Mouse (Mus musculus) G1E (cell line): ENCODE data around the gene Zfpm1. TPM values are rescaled to one million over a fixed set of nuclear protein-coding genes. Genes with fewer than 3 reads are reported as not detected.

Experiments
- ATAC-seq: 2 replicates; pipeline ENCODE4 v1.8.0; 2016; ENCODE audit warnings: mild to moderate bottlenecking; ENCODE audit not compliant: insufficient number of reproducible peaks, poor library complexity, low FRiP score, severe bottlenecking; ENCODE audit errors: extremely low read depth
- DNase-seq: peaks from one replicate; pipeline ENCODE4 v3.0.0; 2012; ENCODE audit warnings: low spot score
- H3K27me3 ChIP-seq: 2 replicates; pipeline ENCODE4 v1.6.1; 2012; ENCODE audit warnings: mild to moderate bottlenecking, low read length, inconsistent platforms; ENCODE audit not compliant: insufficient read depth
- H3K36me3 ChIP-seq: replicated peaks from 2 replicates; pipeline ENCODE3; 2012; ENCODE audit warnings: mild to moderate bottlenecking, inconsistent platforms
- H3K4me1 ChIP-seq: 2 replicates; pipeline ENCODE4 v1.6.1; 2012; ENCODE audit warnings: low read depth, low read length, inconsistent platforms, mixed read lengths; ENCODE audit not compliant: insufficient read depth
- H3K4me3 ChIP-seq: 2 replicates; pipeline ENCODE4 v1.5.1; 2012; ENCODE audit warnings: low read depth, mild to moderate bottlenecking, inconsistent platforms, low read length, moderate library complexity, mixed read lengths
- H3K9me3 ChIP-seq: replicated peaks from 2 replicates; pipeline ENCODE4 v1.6.1; 2012; ENCODE audit warnings: inconsistent platforms
- CTCF ChIP-seq: IDR thresholded peaks from 2 replicates; pipeline ENCODE4 v1.5.1; 2012; ENCODE audit warnings: low read depth, low read length, inconsistent platforms, mixed read lengths
- GATA1 ChIP-seq: IDR thresholded peaks from 2 replicates; pipeline ENCODE4 v1.6.1; 2012; ENCODE audit warnings: borderline replicate concordance, low read length, inconsistent platforms, mixed read lengths
- GATA2 ChIP-seq: IDR thresholded peaks from 2 replicates; pipeline ENCODE4 v1.6.1; 2012; ENCODE audit warnings: low read depth, low read length, inconsistent platforms, borderline replicate concordance
- POLR2AphosphoS5 ChIP-seq: IDR thresholded peaks from 2 replicates; pipeline ENCODE4 v1.6.1; 2012; ENCODE audit warnings: low read depth, low read length, inconsistent platforms; ENCODE audit not compliant: insufficient replicate concordance
- TAL1 ChIP-seq: conservative IDR thresholded peaks from 2 replicates; pipeline ENCODE4 v1.6.1; 2012; ENCODE audit warnings: low read depth, low read length, inconsistent platforms, mixed read lengths
- polyA plus RNA-seq: library from polyadenylated mRNA; stranded (reverse); fragments of >175 nt; gene quantifications from 2 replicates; pipeline ENCODE4 v1.2.3, GENCODE M21; 2012
- total RNA-seq, 2 experiments: library from RNA; stranded (forward) in 1 of 2; stranded (reverse) in 1 of 2; fragments of 200-1000 nt in 1 of 2; fragments of >200 nt in 1 of 2; fragmentation: Nextera tagmentation in 1 of 2; gene quantifications; 2 replicates each; pipeline ENCODE4 v1.2.3; 2014 to 2017

Gene Zfpm1
- total and polyA plus RNA-seq, 3 experiments, result 54.4 to 1,150 (median 292) TPM

GRCm38 (mm10) chr8:122243310-122243709, 38.6 kb upstream of the Zfpm1 start:
- Histone ChIP-seq H3K27me3 (peaks cover 70% of the 10 kb centered on the region), H3K4me1 (0 out of 2 replicates have a peak, but pooled peaks cover 3% of the 10 kb centered on the region), H3K36me3 (no peaks in the 10 kb centered on the region), H3K9me3 (no peaks in the 10 kb centered on the region), H3K4me3 (no peak overlapping the region)
- DNase-seq (no peak), ATAC-seq (no peak)
- no peak for TF ChIP-seq GATA2
- TF ChIP-seq POLR2AphosphoS5, result no peak
- TF ChIP-seq CTCF, result no peak
- TF ChIP-seq TAL1, result no peak
- no peak for TF ChIP-seq GATA1

DNA sequence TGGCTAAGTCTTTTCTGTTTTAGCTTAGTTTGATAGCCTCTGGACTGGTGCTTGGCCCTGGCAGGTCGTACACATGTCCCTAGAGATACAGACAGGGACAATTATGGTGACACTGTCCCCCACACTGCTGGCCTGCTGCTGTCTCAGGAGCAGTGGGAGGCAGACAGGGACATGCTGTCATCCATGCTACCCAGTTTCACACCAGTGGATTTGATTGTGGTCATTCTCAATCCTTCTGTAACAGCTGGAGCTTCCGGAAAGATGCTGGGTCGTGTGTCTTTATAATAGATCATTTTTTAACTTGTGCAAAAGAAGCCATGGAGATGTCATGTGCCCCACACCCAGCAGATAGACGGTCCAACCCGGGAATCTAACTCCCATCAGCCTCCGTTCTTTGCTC, 36.8 kb upstream of the Zfpm1 start:
- no peaks in the 10 kb centered on the region for H3K9me3 ChIP-seq
- no peak for ATAC-seq
- no peaks in the 10 kb centered on the region for H3K36me3 ChIP-seq
- 0 out of 2 replicates have a peak, but pooled peaks cover 3% of the 10 kb centered on the region for H3K4me1 ChIP-seq
- no peak for DNase-seq
- peaks cover 78% of the 10 kb centered on the region for H3K27me3 ChIP-seq
- no peak for TF ChIP-seq CTCF
- no peak for TF ChIP-seq TAL1
- no peak for TF ChIP-seq GATA2
- no peak for TF ChIP-seq POLR2AphosphoS5
- TF ChIP-seq GATA1, result no peak
- no peak overlapping the region for H3K4me3 ChIP-seq

- no peaks in the 10 kb centered on the region for H3K9me3 ChIP-seq
- H3K36me3 ChIP-seq, result no peaks in the 10 kb centered on the region
- DNase-seq, result no peak
- H3K4me1 ChIP-seq, result 0 out of 2 replicates have a peak, but pooled peaks cover 3% of the 10 kb centered on the region
- H3K27me3 ChIP-seq, result peaks cover 76% of the 10 kb centered on the region
- ATAC-seq, result no peak
- TF ChIP-seq GATA2 (no peak), TAL1 (no peak), CTCF (no peak), POLR2AphosphoS5 (no peak), GATA1 (no peak)
- H3K4me3 ChIP-seq, result no peak overlapping the region
Observed at GRCm38 (mm10) chr8:122246257-122247211, 35.4 kb upstream of the Zfpm1 start.

- DNase-seq, result no peak
- no peak for ATAC-seq
- H3K27me3 ChIP-seq, result peaks cover 86% of the 10 kb centered on the region
- H3K9me3 ChIP-seq, result no peaks in the 10 kb centered on the region
- H3K4me3 ChIP-seq, result no peak overlapping the region
- TF ChIP-seq TAL1, result no peak
- H3K36me3 ChIP-seq, result no peaks in the 10 kb centered on the region
- H3K4me1 ChIP-seq, result no peaks in the 10 kb centered on the region
Observed at GRCm38 (mm10) chr8:122251739-122252138, 30.2 kb upstream of the Zfpm1 start.

- H3K9me3 ChIP-seq, result no peaks in the 10 kb centered on the region
- H3K4me3 ChIP-seq, result no peak overlapping the region
- TF ChIP-seq POLR2AphosphoS5, result no peak
- TF ChIP-seq GATA1, result no peak
- no peak for TF ChIP-seq TAL1
- H3K36me3 ChIP-seq, result no peaks in the 10 kb centered on the region
- H3K27me3 ChIP-seq, result peaks cover 87% of the 10 kb centered on the region
- ATAC-seq, result no peak
- no peaks in the 10 kb centered on the region for H3K4me1 ChIP-seq
- DNase-seq, result no peak
Observed at GRCm38 (mm10) chr8:122252366-122252765, 29.6 kb upstream of the Zfpm1 start.

DNA sequence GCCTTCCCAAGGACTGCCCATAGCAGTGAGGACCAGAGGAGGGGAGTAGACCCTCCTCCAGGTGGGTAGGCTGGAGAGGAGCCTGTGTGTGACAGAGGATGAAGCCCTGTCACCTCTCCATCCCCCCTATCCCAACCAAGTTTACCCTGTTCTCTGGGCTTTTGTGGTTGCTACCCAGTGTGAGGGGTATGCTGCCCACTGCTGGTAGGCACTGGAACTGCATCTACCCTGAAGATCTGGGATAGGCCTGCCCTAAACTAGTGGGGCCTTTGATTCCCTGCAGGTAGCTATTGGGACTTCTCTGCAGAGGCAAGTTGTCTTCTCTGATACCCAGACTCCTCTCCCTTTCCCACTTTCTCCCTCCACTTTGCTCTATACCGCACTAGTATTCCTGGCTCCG, 22.6 kb upstream of the Zfpm1 start:
- no peak overlapping the region for H3K4me3 ChIP-seq
- ATAC-seq (no peak), DNase-seq (no peak)
- no peak for TF ChIP-seq TAL1
- TF ChIP-seq GATA1, result no peak
- no peak for TF ChIP-seq CTCF
- no peak for TF ChIP-seq GATA2
- TF ChIP-seq POLR2AphosphoS5, result no peak
- H3K4me1 ChIP-seq, result peaks cover 6% of the 10 kb centered on the region
- peaks cover 96% of the 10 kb centered on the region for H3K27me3 ChIP-seq
- no peaks in the 10 kb centered on the region for H3K36me3 ChIP-seq
- H3K9me3 ChIP-seq, result no peaks in the 10 kb centered on the region
